Mouse (Mus musculus) lung, postnatal 0 days (tissue): Measurements from ENCODE around the gene Ctsk. TPM values are rescaled to one million over a fixed set of nuclear protein-coding genes. Genes with fewer than 3 reads are reported as not detected.
"Not testable (repeated sequence)": the region's sequence is repeated elsewhere in the genome, so short reads cannot be mapped to it uniquely, and the experiment has no call there.

Experiments used
- ATAC-seq: fragments of 200-750 bp; cut with Nextera tagmentation; 2 replicates; pipeline ENCODE4 v1.8.0; 2017; ENCODE audit warnings: moderate library complexity
- DNase-seq: peaks from one replicate; pipeline ENCODE4 v3.0.0-alpha.2; 2016; ENCODE audit warnings: low spot score
- H3K27ac ChIP-seq: fragments of 300-500 bp; sonication (generic); 2 replicates; pipeline ENCODE4 v1.5.1; 2014; ENCODE audit warnings: antibody characterized with exemption, mild to moderate bottlenecking, low read length, mixed read lengths
- H3K27me3 ChIP-seq: fragments of 300-500 bp; sonication (generic); replicated peaks from 2 replicates; pipeline ENCODE4 v1.6.1; 2014; ENCODE audit warnings: low read length, mixed read lengths; ENCODE audit not compliant: insufficient read depth
- H3K36me3 ChIP-seq: fragments of 300-500 bp; sonication (generic); 2 replicates; pipeline ENCODE4 v1.6.1; 2014; ENCODE audit warnings: low read length, mixed read lengths; ENCODE audit not compliant: insufficient read depth
- H3K4me1 ChIP-seq: fragments of 300-500 bp; sonication (generic); 2 replicates; pipeline ENCODE4 v1.6.1; 2014; ENCODE audit warnings: antibody characterized with exemption, low read depth, low read length, mixed read lengths; ENCODE audit not compliant: insufficient read depth
- H3K4me2 ChIP-seq: fragments of 300-500 bp; sonication (generic); replicated peaks from 2 replicates; pipeline ENCODE4 v1.6.1; 2014; ENCODE audit warnings: low read depth, mild to moderate bottlenecking, low read length, moderate library complexity, mixed read lengths
- H3K4me3 ChIP-seq: fragments of 300-500 bp; sonication (generic); 2 replicates; pipeline ENCODE4 v1.5.1; 2014; ENCODE audit warnings: low read depth, low read length
- H3K9ac ChIP-seq: fragments of 300-500 bp; sonication (generic); replicated peaks from 2 replicates; pipeline ENCODE4 v1.6.1; 2014; ENCODE audit warnings: low read depth, mild to moderate bottlenecking
- H3K9me3 ChIP-seq: fragments of 300-500 bp; sonication (generic); 2 replicates; pipeline ENCODE4 v1.6.1; 2016; ENCODE audit warnings: low read length, mixed read lengths
- CTCF ChIP-seq: IDR thresholded peaks from 2 replicates; pipeline ENCODE4 v1.5.1; 2016; ENCODE audit warnings: antibody characterized with exemption, mild to moderate bottlenecking
- EP300 ChIP-seq: IDR thresholded peaks from 2 replicates; pipeline ENCODE4 v1.6.1; 2016; ENCODE audit warnings: antibody characterized with exemption, mild to moderate bottlenecking, control low read depth
- WGBS: fragments of 180-500 bp; shearing (Covaris S2); extraction: QIAGEN DNeasy Blood & Tissue Kit; methylation state at CpG from one replicate; pipeline ENCODE4 v1.1.7; 2014; 5-methylcytosine and 5-hydroxymethylcytosine counted together
- polyA plus RNA-seq: library from polyadenylated mRNA; unstranded; fragments of >200 nt; fragmentation: Nextera tagmentation; extraction: Ambion mirVana; gene quantifications from 2 replicates; pipeline ENCODE4 v1.2.1, GENCODE M21; 2015

Gene Ctsk
- polyA plus RNA-seq, 1 experiment from 2014 or later = 8.8 TPM

DNA sequence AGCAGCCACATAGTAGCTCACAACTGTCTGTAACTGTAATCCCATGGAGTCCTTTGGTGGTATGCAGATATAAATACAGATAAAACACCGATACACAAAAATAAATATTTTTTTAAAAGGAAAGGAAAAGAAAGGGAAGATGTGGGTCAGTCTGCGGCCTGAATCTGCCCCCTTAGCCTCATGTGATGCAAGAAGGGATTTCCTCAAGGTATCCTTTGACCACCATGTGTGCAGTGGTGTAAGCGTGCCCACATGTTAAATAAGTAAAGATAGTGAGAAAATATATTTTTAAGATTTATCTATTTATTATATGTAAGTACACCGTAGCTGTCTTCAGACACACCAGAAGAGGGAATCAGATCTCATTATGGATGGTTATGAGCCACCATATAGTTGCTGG lies 40.8 kb downstream of the Ctsk start:
- no peak overlapping the region for H3K9ac ChIP-seq
- no peak for ATAC-seq
- 89% methylated on average over 4 of the region's 4 CpGs for whole genome bisulfite sequencing
- no peak overlapping the region for H3K27ac ChIP-seq
- H3K4me2 ChIP-seq = no peak overlapping the region
- no peak overlapping the region for H3K4me3 ChIP-seq
- no peak for TF ChIP-seq CTCF
- TF ChIP-seq EP300 = no peak
- H3K9me3 ChIP-seq = no peaks in the 10 kb centered on the region
- no peaks in the 10 kb centered on the region for H3K36me3 ChIP-seq
- no peaks in the 10 kb centered on the region for H3K27me3 ChIP-seq
- no peaks in the 10 kb centered on the region for H3K4me1 ChIP-seq
- DNase-seq = no peak

DNA sequence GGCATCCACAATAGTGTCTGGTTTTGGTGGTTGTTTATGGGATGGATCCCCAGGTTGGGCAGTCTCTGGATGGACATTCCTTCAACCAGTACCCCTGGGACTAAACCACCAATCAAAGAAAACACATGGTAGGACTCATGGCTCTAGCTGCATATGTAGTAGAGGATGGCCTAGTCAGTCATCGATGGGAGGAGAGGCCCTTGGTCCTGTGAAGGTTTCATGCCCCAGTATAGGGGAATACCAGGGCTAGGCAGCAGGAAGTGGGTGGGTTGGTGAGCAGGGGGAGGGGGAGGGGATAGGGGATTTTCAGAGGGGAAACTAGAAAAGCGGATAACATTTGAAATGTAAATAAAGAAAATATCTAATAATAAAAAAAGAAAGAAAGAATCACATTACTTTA lies 42.1 kb downstream of the Ctsk start:
- H3K9ac ChIP-seq, H3K4me1 ChIP-seq, H3K4me2 ChIP-seq, H3K9me3 ChIP-seq, H3K4me3 ChIP-seq, ATAC-seq, H3K27ac ChIP-seq, H3K27me3 ChIP-seq, DNase-seq, H3K36me3 ChIP-seq: not testable (repeated sequence)
- 52% methylated on average over 2 of the region's 2 CpGs for WGBS

DNA sequence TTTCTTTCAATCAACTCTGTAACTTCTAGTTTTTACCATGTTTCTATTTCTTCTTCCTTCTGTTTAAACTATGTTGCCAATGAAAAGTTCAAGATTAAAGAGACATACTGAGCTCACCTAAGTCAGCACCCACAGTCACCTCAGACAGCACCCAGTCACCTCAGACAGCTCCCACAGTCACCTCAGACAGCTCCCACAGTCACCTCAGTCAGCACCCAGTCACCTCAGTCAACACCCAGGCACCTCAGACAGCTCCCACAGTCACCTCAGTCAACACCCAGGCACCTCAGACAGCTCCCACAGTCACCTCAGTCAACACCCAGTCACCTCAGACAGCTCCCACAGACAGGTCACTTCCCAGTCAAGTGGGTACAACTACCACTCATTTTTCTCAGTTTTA lies 43.1 kb downstream of the Ctsk start:
- no peak overlapping the region for H3K4me2 ChIP-seq
- no peak for TF ChIP-seq EP300
- TF ChIP-seq CTCF = no peak
- H3K9me3 ChIP-seq = no peaks in the 10 kb centered on the region
- no peaks in the 10 kb centered on the region for H3K4me1 ChIP-seq
- H3K27me3 ChIP-seq = no peaks in the 10 kb centered on the region
- no peak overlapping the region for H3K9ac ChIP-seq
- H3K27ac ChIP-seq = no peak overlapping the region
- DNase-seq (no peak), ATAC-seq (no peak)
- no peaks in the 10 kb centered on the region for H3K36me3 ChIP-seq
- H3K4me3 ChIP-seq = no peak overlapping the region

DNA sequence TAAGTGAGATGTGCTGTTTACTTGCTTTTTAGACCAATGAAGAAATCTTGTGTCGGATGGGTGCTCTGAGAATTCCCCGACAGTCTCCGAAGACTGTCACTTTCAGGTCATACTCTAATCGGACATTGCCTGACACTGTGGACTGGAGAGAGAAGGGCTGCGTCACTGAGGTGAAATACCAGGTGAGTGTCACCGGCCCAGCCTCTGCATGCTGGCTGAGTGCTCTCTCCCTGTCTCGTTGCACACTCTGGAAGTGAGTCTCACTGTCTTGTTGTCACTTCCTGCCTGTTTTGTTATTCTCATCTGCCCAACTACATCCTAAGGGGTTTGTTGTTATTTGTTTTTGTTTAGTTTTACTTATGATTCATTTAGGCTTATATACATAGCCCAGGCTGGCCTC lies 43.9 kb downstream of the Ctsk start:
- Histone ChIP-seq H3K36me3 (no peaks in the 10 kb centered on the region), H3K4me2 (no peak overlapping the region), H3K4me3 (no peak overlapping the region), H3K9me3 (no peaks in the 10 kb centered on the region), H3K4me1 (no peaks in the 10 kb centered on the region), H3K27me3 (no peaks in the 10 kb centered on the region), H3K27ac (no peak overlapping the region), H3K9ac (no peak overlapping the region)
- DNase-seq = no peak
- TF ChIP-seq CTCF = no peak
- TF ChIP-seq EP300 = no peak
- WGBS = 46% methylated on average over 7 of the region's 7 CpGs
- ATAC-seq = no peak

DNA sequence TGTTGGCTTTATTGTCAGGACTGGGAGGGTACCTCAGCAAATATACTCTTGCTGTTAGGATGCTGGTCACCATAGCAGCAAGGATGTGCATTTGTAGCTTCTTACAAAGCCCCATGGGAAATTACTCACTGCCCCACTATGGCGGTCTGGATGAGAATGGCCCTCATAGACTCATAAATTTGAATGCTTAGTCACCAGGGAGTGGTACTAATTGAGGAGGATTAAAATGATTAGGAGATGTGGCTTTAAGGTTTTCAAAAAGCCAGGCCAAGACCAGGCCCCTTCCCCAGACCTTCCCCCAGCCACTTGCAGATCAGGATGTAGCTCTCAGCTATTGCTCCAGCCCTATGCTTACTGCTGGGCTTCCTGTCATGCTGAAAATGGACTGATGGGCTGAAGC lies 51.1 kb downstream of the Ctsk start:
- Histone ChIP-seq H3K9ac (no peak overlapping the region), H3K27me3 (no peaks in the 10 kb centered on the region), H3K27ac (no peak overlapping the region), H3K4me3 (no peak overlapping the region), H3K9me3 (no peaks in the 10 kb centered on the region), H3K4me2 (no peak overlapping the region), H3K36me3 (no peaks in the 10 kb centered on the region), H3K4me1 (no peaks in the 10 kb centered on the region)
- ATAC-seq (no peak), DNase-seq (no peak)
- no peak for TF ChIP-seq CTCF
- no peak for TF ChIP-seq EP300
- 93% methylated on average over 1 of the region's 1 CpGs for WGBS

DNA sequence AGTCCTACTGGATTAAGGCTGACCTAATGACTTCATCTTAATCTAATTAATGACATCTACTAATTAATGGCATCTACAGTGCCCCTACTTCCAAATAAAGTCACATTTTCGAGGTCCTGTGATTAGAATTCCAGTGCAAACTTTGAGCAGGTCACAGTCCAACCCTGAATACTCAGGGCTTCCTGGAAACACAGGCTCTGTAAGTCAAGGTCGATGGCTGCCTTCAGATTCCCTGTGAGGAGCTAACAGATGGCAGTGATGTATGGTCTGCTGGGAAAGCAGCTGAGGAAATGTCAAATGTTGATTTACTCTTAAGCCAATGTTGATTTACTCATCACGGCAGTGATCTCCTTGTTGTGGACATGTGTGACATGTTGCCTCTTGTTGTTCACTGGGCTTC lies 54.9 kb downstream of the Ctsk start:
- H3K4me2 ChIP-seq = no peak overlapping the region
- no peaks in the 10 kb centered on the region for H3K4me1 ChIP-seq
- DNase-seq (no peak), ATAC-seq (no peak)
- TF ChIP-seq EP300 (no peak), CTCF (no peak)
- no peaks in the 10 kb centered on the region for H3K36me3 ChIP-seq
- no peaks in the 10 kb centered on the region for H3K27me3 ChIP-seq
- H3K4me3 ChIP-seq = no peak overlapping the region
- H3K9me3 ChIP-seq = no peaks in the 10 kb centered on the region
- H3K27ac ChIP-seq = no peak overlapping the region
- H3K9ac ChIP-seq = no peak overlapping the region
- WGBS = 25% methylated on average over 3 of the region's 3 CpGs

Other genes with a start within 250 kb of the Ctsk start
- gene Bnipl, start 248.1 kb upstream of the Ctsk start, polyA plus RNA-seq = 2.5 and 2.8 TPM in 2 replicates
- gene Mindy1, start 217.9 kb upstream of the Ctsk start, polyA plus RNA-seq = 65.8 and 68.0 TPM in 2 replicates
- gene Prune1, start 217.2 kb upstream of the Ctsk start, polyA plus RNA-seq = 11.6 and 14.5 TPM in 2 replicates
- gene Anxa9, start 192.1 kb upstream of the Ctsk start, polyA plus RNA-seq = 1.4 and 1.6 TPM in 2 replicates
- gene Cers2, start 184.5 kb upstream of the Ctsk start, polyA plus RNA-seq = 291 and 299 TPM in 2 replicates
- gene Setdb1, start 142.1 kb upstream of the Ctsk start, polyA plus RNA-seq = 11.5 and 13.2 TPM in 2 replicates
- gene 4930558C23Rik, start 96.4 kb upstream of the Ctsk start, polyA plus RNA-seq = 0.23 and 0.45 TPM in 2 replicates
- gene Arnt, start 64.9 kb upstream of the Ctsk start, polyA plus RNA-seq = 22.7 and 27.0 TPM in 2 replicates
- gene Ctss, start 27.5 kb downstream of the Ctsk start, polyA plus RNA-seq = 109 and 115 TPM in 2 replicates
- gene Hormad1, start 60.4 kb downstream of the Ctsk start, polyA plus RNA-seq = not detected in 2 replicates
- 23.1 and 25.3 TPM in 2 replicates for gene Golph3l, start 89.7 kb downstream of the Ctsk start, polyA plus RNA-seq
- 48.2 and 52.0 TPM in 2 replicates for gene Ensa, start 125.7 kb downstream of the Ctsk start, polyA plus RNA-seq
- 99.6 and 101 TPM in 2 replicates for gene Mcl1, start 159.5 kb downstream of the Ctsk start, polyA plus RNA-seq
- 11.8 and 13.2 TPM in 2 replicates for gene Adamtsl4, start 188.7 kb downstream of the Ctsk start, polyA plus RNA-seq
- gene Ecm1, start 240.3 kb downstream of the Ctsk start, polyA plus RNA-seq = 94.3 and 107 TPM in 2 replicates